Mouse (Mus musculus) ZHBTc4 (cell line): ENCODE results near the gene Plxna2.

Experiments used
- DNase-seq: peaks from one replicate; pipeline ENCODE4 v3.0.0-alpha.2; 2011; ENCODE audit warnings: low read depth, low spot score

The Plxna2 gene

GRCm38 (mm10) chr1:194622677-194623076 is 4.7 kb downstream of the Plxna2 start:
- no peak for DNase-seq

GRCm38 (mm10) chr1:194623641-194624040 is 5.6 kb downstream of the Plxna2 start:
- DNase-seq = no peak

- DNase-seq = peak; percentile 41
Observed at GRCm38 (mm10) chr1:194624411-194624810, 6.4 kb downstream of the Plxna2 start.

GRCm38 (mm10) chr1:194624973-194625372 is 7.0 kb downstream of the Plxna2 start:
- DNase-seq = no peak

GRCm38 (mm10) chr1:194626109-194626508 is 8.1 kb downstream of the Plxna2 start:
- peak; percentile 61 for DNase-seq

- no peak for DNase-seq
Observed at GRCm38 (mm10) chr1:194627286-194627685, 9.3 kb downstream of the Plxna2 start.

- no peak for DNase-seq
Observed at GRCm38 (mm10) chr1:194629135-194629689, 11.2 kb downstream of the Plxna2 start.

GRCm38 (mm10) chr1:194630498-194631056 is 12.6 kb downstream of the Plxna2 start:
- DNase-seq = no peak

GRCm38 (mm10) chr1:194631574-194631973 is 13.6 kb downstream of the Plxna2 start:
- DNase-seq = no peak

- no peak for DNase-seq
Observed at GRCm38 (mm10) chr1:194632029-194632428, 14.0 kb downstream of the Plxna2 start.

- no peak for DNase-seq
Observed at GRCm38 (mm10) chr1:194635411-194635810, 17.4 kb downstream of the Plxna2 start.

- no peak for DNase-seq
Observed at GRCm38 (mm10) chr1:194635942-194636341, 17.9 kb downstream of the Plxna2 start.

GRCm38 (mm10) chr1:194637391-194638304 is 19.6 kb downstream of the Plxna2 start:
- no peak for DNase-seq

GRCm38 (mm10) chr1:194641601-194642301 is 23.7 kb downstream of the Plxna2 start:
- DNase-seq = no peak

- DNase-seq = no peak
Observed at GRCm38 (mm10) chr1:194642302-194642787, 24.3 kb downstream of the Plxna2 start.

GRCm38 (mm10) chr1:194643930-194644329 is 25.9 kb downstream of the Plxna2 start:
- no peak for DNase-seq

- DNase-seq = no peak
Observed at GRCm38 (mm10) chr1:194645898-194646297, 27.9 kb downstream of the Plxna2 start.

- no peak for DNase-seq
Observed at GRCm38 (mm10) chr1:194650076-194650475, 32.1 kb downstream of the Plxna2 start.

- no peak for DNase-seq
Observed at GRCm38 (mm10) chr1:194650566-194650965, 32.5 kb downstream of the Plxna2 start.

- no peak for DNase-seq
Observed at GRCm38 (mm10) chr1:194651987-194652386, 34.0 kb downstream of the Plxna2 start.

GRCm38 (mm10) chr1:194658459-194659160 is 40.6 kb downstream of the Plxna2 start:
- no peak for DNase-seq
